Mouse (Mus musculus): ENCODE results near the gene Atf1. TPM values are rescaled to one million over a fixed set of nuclear protein-coding genes. Genes with fewer than 3 reads are reported as not detected.
"Not testable (repeated sequence)": the region's sequence is repeated elsewhere in the genome, so short reads cannot be mapped to it uniquely, and the experiment has no call there.

Atf1 gene
- polyA plus RNA-seq, 1 experiment = 277 TPM

- Histone ChIP-seq H3K4me3 (ENCODE audit: control insufficient read depth, low read depth, low read length) (no peak overlapping the region), H3K27ac (ENCODE audit: control insufficient read depth, insufficient read depth, low read depth, low read length) (no peak overlapping the region), H3K27me3 (ENCODE audit: control insufficient read depth, insufficient read depth, low read length) (no peaks in the 10 kb centered on the region), H3K4me1 (ENCODE audit: control insufficient read depth, insufficient read depth, low read length) (no peaks in the 10 kb centered on the region), H3K36me3 (ENCODE audit: control insufficient read depth, insufficient read depth, low read length) (peaks cover 6% of the 10 kb centered on the region)
- TF ChIP-seq CTCF (IDR thresholded peaks at IDR 0.05; ENCODE audit: control insufficient read depth, insufficient read depth, insufficient replicate concordance, low read depth, low read length) = no peak
- TF ChIP-seq POLR2A (IDR thresholded peaks at IDR 0.05; ENCODE audit: control insufficient read depth, low read depth, low read length) = no peak
Measured at GRCm38 (mm10) chr15:100248665-100249433, 21.2 kb downstream of the Atf1 start.

- TF ChIP-seq POLR2A (IDR thresholded peaks at IDR 0.05; ENCODE audit: control insufficient read depth, low read depth, low read length) (no peak), CTCF (IDR thresholded peaks at IDR 0.05; ENCODE audit: control insufficient read depth, insufficient read depth, insufficient replicate concordance, low read depth, low read length) (no peak)
- no peaks in the 10 kb centered on the region for H3K4me1 ChIP-seq (ENCODE audit: control insufficient read depth, insufficient read depth, low read length)
- peaks cover 4% of the 10 kb centered on the region for H3K36me3 ChIP-seq (ENCODE audit: control insufficient read depth, insufficient read depth, low read length)
- no peaks in the 10 kb centered on the region for H3K27me3 ChIP-seq (ENCODE audit: control insufficient read depth, insufficient read depth, low read length)
- no peak overlapping the region for H3K4me3 ChIP-seq (ENCODE audit: control insufficient read depth, low read depth, low read length)
- no peak overlapping the region for H3K27ac ChIP-seq (ENCODE audit: control insufficient read depth, insufficient read depth, low read depth, low read length)
Measured at GRCm38 (mm10) chr15:100251153-100251780, 23.6 kb downstream of the Atf1 start.

DNA sequence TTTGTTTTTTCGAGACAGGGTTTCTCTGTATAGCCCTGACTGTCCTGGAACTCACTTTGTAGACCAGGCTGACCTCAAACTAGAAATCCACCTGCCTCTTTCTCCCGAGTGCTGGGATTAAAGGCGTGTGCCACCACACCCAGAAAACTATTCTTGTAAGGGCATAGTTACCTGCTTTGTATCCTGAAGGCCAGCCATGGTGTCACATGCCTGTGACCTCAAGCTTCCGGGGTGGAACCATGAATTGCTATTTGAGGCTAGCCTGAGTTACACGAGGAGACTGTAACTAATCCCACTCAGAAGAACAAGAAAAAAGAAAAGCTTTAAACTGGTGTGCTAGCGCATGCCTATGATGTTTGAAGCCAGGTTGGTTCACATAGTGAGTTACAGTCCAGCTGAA is 28.8 kb downstream of the Atf1 start:
- H3K4me1 ChIP-seq (ENCODE audit: control insufficient read depth, insufficient read depth, low read length) = no peaks in the 10 kb centered on the region
- TF ChIP-seq CTCF (IDR thresholded peaks at IDR 0.05; ENCODE audit: control insufficient read depth, insufficient read depth, insufficient replicate concordance, low read depth, low read length) = no peak
- no peak overlapping the region for H3K27ac ChIP-seq (ENCODE audit: control insufficient read depth, insufficient read depth, low read depth, low read length)
- no peak overlapping the region for H3K4me3 ChIP-seq (ENCODE audit: control insufficient read depth, low read depth, low read length)
- peaks cover 5% of the 10 kb centered on the region for H3K36me3 ChIP-seq (ENCODE audit: control insufficient read depth, insufficient read depth, low read length)
- H3K27me3 ChIP-seq (ENCODE audit: control insufficient read depth, insufficient read depth, low read length) = no peaks in the 10 kb centered on the region

- no peak overlapping the region for H3K4me3 ChIP-seq (ENCODE audit: control insufficient read depth, low read depth, low read length)
Measured at GRCm38 (mm10) chr15:100257305-100257704, 29.7 kb downstream of the Atf1 start.

GRCm38 (mm10) chr15:100258646-100259425 is 31.2 kb downstream of the Atf1 start:
- H3K27ac ChIP-seq (ENCODE audit: control insufficient read depth, insufficient read depth, low read depth, low read length) = no peak overlapping the region
- TF ChIP-seq CTCF (IDR thresholded peaks at IDR 0.05; ENCODE audit: control insufficient read depth, insufficient read depth, insufficient replicate concordance, low read depth, low read length) = no peak
- no peak for TF ChIP-seq POLR2A (IDR thresholded peaks at IDR 0.05; ENCODE audit: control insufficient read depth, low read depth, low read length)
- peaks cover 2% of the 10 kb centered on the region; the same call in 1 of the 2 replicates for H3K36me3 ChIP-seq (ENCODE audit: control insufficient read depth, insufficient read depth, low read length)

More at GRCm38 (mm10) chr15:100257305-100257704, 29.7 kb downstream of the Atf1 start:
- Histone ChIP-seq H3K4me1 (ENCODE audit: control insufficient read depth, insufficient read depth, low read length) (no peaks in the 10 kb centered on the region), H3K27ac (ENCODE audit: control insufficient read depth, insufficient read depth, low read depth, low read length) (no peak overlapping the region), H3K27me3 (ENCODE audit: control insufficient read depth, insufficient read depth, low read length) (no peaks in the 10 kb centered on the region), H3K36me3 (ENCODE audit: control insufficient read depth, insufficient read depth, low read length) (peaks cover 5% of the 10 kb centered on the region)
- TF ChIP-seq POLR2A (IDR thresholded peaks at IDR 0.05; ENCODE audit: control insufficient read depth, low read depth, low read length) = no peak
- TF ChIP-seq CTCF (IDR thresholded peaks at IDR 0.05; ENCODE audit: control insufficient read depth, insufficient read depth, insufficient replicate concordance, low read depth, low read length) = no peak

DNA sequence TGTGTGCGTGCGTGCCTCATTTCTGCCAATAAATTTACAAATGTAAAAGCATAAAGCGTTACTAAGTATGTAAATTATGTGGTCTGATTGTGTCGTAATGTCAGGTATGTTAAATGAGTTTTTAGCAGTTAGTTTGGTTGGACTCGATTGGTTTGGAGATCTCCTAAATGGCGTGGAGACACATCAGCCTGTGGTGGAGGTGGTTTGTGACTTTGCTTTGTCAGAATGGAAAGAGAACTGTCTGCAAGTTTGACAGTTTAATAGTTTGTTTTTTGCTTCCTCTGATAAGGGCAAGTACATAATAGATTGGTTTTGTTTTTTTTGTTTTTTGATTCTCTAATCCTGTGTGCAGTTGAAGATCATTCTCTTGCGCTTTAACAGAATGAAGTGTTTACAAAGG is 32.7 kb downstream of the Atf1 start:
- H3K27me3 ChIP-seq (ENCODE audit: control insufficient read depth, insufficient read depth, low read length); H3K4me1 ChIP-seq (ENCODE audit: control insufficient read depth, insufficient read depth, low read length); H3K27ac ChIP-seq (ENCODE audit: control insufficient read depth, insufficient read depth, low read depth, low read length); H3K36me3 ChIP-seq (ENCODE audit: control insufficient read depth, insufficient read depth, low read length); H3K4me3 ChIP-seq (ENCODE audit: control insufficient read depth, low read depth, low read length): not testable (repeated sequence)

More at GRCm38 (mm10) chr15:100258646-100259425, 31.2 kb downstream of the Atf1 start:
- Histone ChIP-seq H3K4me1 (ENCODE audit: control insufficient read depth, insufficient read depth, low read length) (no peaks in the 10 kb centered on the region), H3K4me3 (ENCODE audit: control insufficient read depth, low read depth, low read length) (no peak overlapping the region), H3K27me3 (ENCODE audit: control insufficient read depth, insufficient read depth, low read length) (no peaks in the 10 kb centered on the region)

DNA sequence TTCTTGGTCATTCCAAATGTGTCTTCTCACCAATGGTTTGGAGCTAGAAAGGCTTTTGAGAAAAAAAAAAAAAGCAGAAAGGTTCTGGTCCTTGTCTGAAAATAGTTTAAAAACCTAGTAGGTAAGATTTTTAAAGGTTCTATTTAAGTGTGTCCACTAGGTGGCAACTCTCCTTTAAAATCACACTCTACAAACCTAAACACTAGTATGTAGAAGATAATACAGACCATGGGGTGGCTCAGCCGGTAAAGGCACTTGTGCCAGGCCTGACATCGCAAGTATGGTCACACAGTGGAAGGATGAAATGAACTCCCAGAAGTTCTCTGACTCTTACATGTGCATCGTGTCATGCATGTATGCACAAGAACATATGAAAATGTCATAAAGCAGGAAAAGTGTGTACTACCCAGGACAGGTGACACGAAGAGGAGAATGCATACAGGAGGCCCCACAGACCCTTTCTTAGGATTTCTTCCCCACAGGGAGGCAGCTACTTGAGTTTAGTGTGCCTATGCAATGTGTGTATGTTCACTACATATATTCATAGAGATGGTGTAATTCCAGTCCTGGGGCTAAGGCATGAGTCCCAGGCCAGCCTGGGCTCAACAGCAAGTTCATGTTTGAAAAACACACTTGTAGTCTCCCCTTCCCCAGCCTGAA is 35.8 kb downstream of the Atf1 start:
- Histone ChIP-seq H3K27me3 (ENCODE audit: control insufficient read depth, insufficient read depth, low read length) (no peaks in the 10 kb centered on the region), H3K4me3 (ENCODE audit: control insufficient read depth, low read depth, low read length) (no peak overlapping the region), H3K36me3 (ENCODE audit: control insufficient read depth, insufficient read depth, low read length) (no peaks in the 10 kb centered on the region), H3K4me1 (ENCODE audit: control insufficient read depth, insufficient read depth, low read length) (no peaks in the 10 kb centered on the region), H3K27ac (ENCODE audit: control insufficient read depth, insufficient read depth, low read depth, low read length) (no peak overlapping the region)
- TF ChIP-seq POLR2A (IDR thresholded peaks at IDR 0.05; ENCODE audit: control insufficient read depth, low read depth, low read length) = no peak
- no peak for TF ChIP-seq CTCF (IDR thresholded peaks at IDR 0.05; ENCODE audit: control insufficient read depth, insufficient read depth, insufficient replicate concordance, low read depth, low read length)
